Mouse (Mus musculus) heart, embryonic 14.5 days (tissue): ENCODE measurements around the gene 1600014C23Rik. TPM values are rescaled to one million over a fixed set of nuclear protein-coding genes. Genes with fewer than 3 reads are reported as not detected.

ENCODE experiments used
- ATAC-seq: fragments of 200-750 bp; cut with Nextera tagmentation; 2 replicates; pipeline ENCODE4 v1.8.0; 2017; ENCODE audit warnings: low read depth, moderate TSS enrichment; ENCODE audit not compliant: insufficient number of reproducible peaks, insufficient read depth, low FRiP score
- H3K27ac ChIP-seq, 2 experiments: fragments of 200-500 bp in 1 of 2; fragments of 300-500 bp in 1 of 2; sonication (generic) in 1 of 2; replicated peaks in 1 of 2; 2 replicates each; pipeline ENCODE4 v1.5.1; 2012 to 2014; ENCODE audit warnings: low read depth in 2 of 2, low read length in 2 of 2, control low read depth in 1 of 2, mild to moderate bottlenecking in 1 of 2, mixed read lengths in 1 of 2; ENCODE audit not compliant: control insufficient read depth in 1 of 2, insufficient read depth in 1 of 2
- H3K27me3 ChIP-seq: fragments of 300-500 bp; sonication (generic); 2 replicates; pipeline ENCODE4 v1.6.1; 2014; ENCODE audit warnings: mild to moderate bottlenecking, low read length, control low read depth; ENCODE audit not compliant: control insufficient read depth, insufficient read depth
- H3K36me3 ChIP-seq: fragments of 300-500 bp; sonication (generic); 2 replicates; pipeline ENCODE4 v1.6.1; 2014; ENCODE audit warnings: mild to moderate bottlenecking, control low read depth, low read length, mixed read lengths; ENCODE audit not compliant: control insufficient read depth, insufficient read depth
- H3K4me1 ChIP-seq, 2 experiments: fragments of 200-500 bp in 1 of 2; fragments of 300-500 bp in 1 of 2; sonication (generic) in 1 of 2; 2 replicates each; pipeline ENCODE4 v1.6.1; 2012 to 2014; ENCODE audit warnings: low read length in 2 of 2, control low read depth in 1 of 2, mixed read lengths in 1 of 2; ENCODE audit not compliant: control insufficient read depth in 2 of 2, insufficient read depth in 2 of 2
- H3K4me2 ChIP-seq: fragments of 300-500 bp; sonication (generic); 2 replicates; pipeline ENCODE4 v1.6.1; 2014; ENCODE audit warnings: mild to moderate bottlenecking, low read length
- H3K4me3 ChIP-seq, 2 experiments: fragments of 200-500 bp in 1 of 2; fragments of 300-500 bp in 1 of 2; sonication (generic) in 1 of 2; 2 replicates each; pipeline ENCODE4 v1.5.1; 2012 to 2014; ENCODE audit warnings: low read length in 2 of 2, mild to moderate bottlenecking in 2 of 2, control low read depth in 1 of 2, low read depth in 1 of 2, moderate library complexity in 1 of 2; ENCODE audit not compliant: control insufficient read depth in 1 of 2, insufficient read depth in 1 of 2
- H3K9ac ChIP-seq: fragments of 300-500 bp; sonication (generic); 2 replicates; pipeline ENCODE4 v1.6.1; 2014; ENCODE audit warnings: mild to moderate bottlenecking, low read length
- H3K9me3 ChIP-seq: fragments of 300-500 bp; sonication (generic); 2 replicates; pipeline ENCODE4 v1.6.1; 2016; ENCODE audit warnings: low read length, control low read depth; ENCODE audit not compliant: control insufficient read depth
- whole genome bisulfite sequencing: fragments of 180-500 bp; shearing (Covaris S2); extraction: QIAGEN DNeasy Blood & Tissue Kit; methylation state at CpG from one replicate; pipeline ENCODE4 v1.1.7; 2014; 5-methylcytosine and 5-hydroxymethylcytosine counted together
- polyA plus RNA-seq: library from polyadenylated mRNA; unstranded; fragments of >200 nt; fragmentation: Nextera tagmentation; extraction: Ambion mirVana; gene quantifications from 2 replicates; pipeline ENCODE4 v1.2.1, GENCODE M21; 2014

Gene 1600014C23Rik
- polyA plus RNA-seq, 1 experiment from 2014 or later = 1.0 TPM

DNA sequence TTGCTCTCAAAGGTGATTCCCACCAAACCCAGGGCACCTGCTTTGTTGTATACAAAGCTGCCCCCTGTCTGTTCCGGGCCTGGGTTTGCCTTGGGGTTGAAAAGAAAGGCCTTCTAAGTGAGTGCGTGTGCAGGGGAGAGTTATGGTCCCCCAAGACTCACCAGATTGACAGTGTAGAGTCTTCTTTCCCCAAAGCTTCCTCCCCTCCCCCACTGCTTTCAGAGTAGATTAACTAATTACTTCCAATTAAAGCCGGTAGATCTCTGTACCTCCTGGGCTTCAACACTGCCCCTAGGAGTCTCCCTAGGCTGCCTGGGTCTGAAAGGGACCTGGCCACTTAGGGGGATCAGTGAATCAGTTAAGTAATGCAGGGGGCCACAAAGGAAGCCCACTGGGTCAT lies 689 bp upstream of the 1600014C23Rik start:
- peak overlapping the region; percentile 64 for H3K4me2 ChIP-seq
- no peaks in the 10 kb centered on the region for H3K36me3 ChIP-seq
- H3K9ac ChIP-seq = peak overlapping the region; percentile 70
- peaks cover 44 to 48% of the 10 kb centered on the region in 2 experiments for H3K4me1 ChIP-seq
- no peaks in the 10 kb centered on the region for H3K9me3 ChIP-seq
- peak overlapping the region; percentile 28 to 92 for H3K27ac ChIP-seq
- 26% methylated on average over 3 of the region's 3 CpGs for WGBS
- no peaks in the 10 kb centered on the region; the same call in 1 of the 2 replicates for H3K27me3 ChIP-seq
- H3K4me3 ChIP-seq = no peak overlapping the region
- no peak for ATAC-seq

DNA sequence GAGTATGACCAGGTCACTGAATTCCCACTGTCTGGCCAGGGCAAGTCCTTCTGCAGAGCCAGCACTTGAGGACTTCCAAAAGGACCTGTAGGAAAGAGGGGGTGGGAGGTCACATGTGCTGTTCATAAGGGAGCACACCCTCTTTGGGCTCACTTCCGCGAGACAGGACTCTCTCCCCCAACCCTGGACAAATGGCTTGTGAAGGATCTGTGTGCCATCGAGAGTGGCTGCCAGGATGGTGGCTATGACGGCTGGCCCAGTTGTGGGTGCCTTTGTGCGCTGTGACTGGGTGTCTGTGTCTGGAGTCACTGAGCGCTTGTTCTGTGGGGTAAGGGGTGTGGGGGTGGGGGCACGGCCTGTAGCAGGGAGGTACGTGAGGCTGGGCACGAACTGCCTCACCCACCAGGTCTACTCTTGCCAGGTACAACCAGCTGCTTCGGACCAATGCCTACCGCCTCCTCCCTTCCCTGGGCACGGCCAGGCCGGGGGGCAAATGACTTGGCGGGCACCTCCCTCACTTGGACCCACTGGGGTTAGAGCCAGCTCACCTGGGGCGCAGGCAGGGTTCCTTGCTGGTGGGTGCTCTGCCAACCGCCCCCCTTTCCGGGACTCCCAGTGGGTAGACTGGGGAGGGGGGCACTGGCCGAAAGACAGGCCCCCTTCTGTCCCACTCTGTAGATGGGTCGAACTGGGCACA lies 458 bp downstream of the 1600014C23Rik start:
- no peak for ATAC-seq
- H3K4me2 ChIP-seq = peak overlapping the region; percentile 64
- peak overlapping the region; percentile 70 for H3K9ac ChIP-seq
- WGBS = 69% methylated on average over 18 of the region's 19 CpGs
- peak overlapping the region; percentile 37 to 92; a peak in 2 of 4 replicates for H3K27ac ChIP-seq
- H3K9me3 ChIP-seq = no peaks in the 10 kb centered on the region
- peaks cover 49 to 55% of the 10 kb centered on the region in 2 experiments for H3K4me1 ChIP-seq
- no peaks in the 10 kb centered on the region for H3K36me3 ChIP-seq
- H3K4me3 ChIP-seq = peak overlapping the region; percentile 33 to 35; a peak in 2 of 4 replicates
- no peaks in the 10 kb centered on the region; the same call in 1 of the 2 replicates for H3K27me3 ChIP-seq

DNA sequence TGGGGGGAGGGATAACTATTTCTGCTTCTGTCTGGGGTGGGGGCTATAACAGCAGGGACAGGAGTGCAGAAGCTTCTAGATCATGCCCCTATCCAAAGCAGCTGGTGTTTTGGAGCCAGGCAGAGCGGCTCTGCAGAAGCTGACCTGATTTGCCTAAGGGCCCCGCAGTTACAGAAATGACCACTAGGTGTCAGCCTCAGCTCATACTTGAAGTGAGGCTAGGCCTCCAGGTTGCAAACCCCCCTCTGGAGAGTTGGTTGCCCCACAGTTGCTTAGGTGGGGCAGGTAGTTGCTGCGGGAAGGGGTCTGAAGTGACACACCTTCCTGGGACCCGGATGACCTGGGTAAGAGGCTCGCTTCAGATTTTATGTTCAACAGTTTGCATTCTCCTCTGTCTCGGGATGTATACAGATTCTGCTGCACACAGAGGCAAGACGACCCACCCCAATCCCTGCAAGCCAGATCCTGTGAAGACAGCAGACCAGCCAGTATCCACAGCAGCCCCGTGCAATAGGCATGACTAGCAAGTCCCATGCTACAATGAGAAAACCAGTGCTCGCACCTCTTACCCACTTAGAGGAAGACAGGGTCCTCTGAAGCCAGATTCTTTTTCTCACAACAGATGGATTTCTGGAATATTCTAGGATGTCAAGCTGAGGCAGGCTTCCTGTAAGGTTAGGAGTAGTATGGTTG lies 2.3 kb downstream of the 1600014C23Rik start:
- Histone ChIP-seq H3K9ac (no peak overlapping the region), H3K36me3 (no peaks in the 10 kb centered on the region), H3K4me3 (no peak overlapping the region), H3K27ac (no peak overlapping the region), H3K4me2 (no peak overlapping the region), H3K9me3 (no peaks in the 10 kb centered on the region), H3K27me3 (no peaks in the 10 kb centered on the region; the same call in 1 of the 2 replicates), H3K4me1 (peaks cover 41 to 46% of the 10 kb centered on the region in 2 experiments)
- no peak for ATAC-seq
- WGBS = 26% methylated on average over 9 of the region's 9 CpGs

DNA sequence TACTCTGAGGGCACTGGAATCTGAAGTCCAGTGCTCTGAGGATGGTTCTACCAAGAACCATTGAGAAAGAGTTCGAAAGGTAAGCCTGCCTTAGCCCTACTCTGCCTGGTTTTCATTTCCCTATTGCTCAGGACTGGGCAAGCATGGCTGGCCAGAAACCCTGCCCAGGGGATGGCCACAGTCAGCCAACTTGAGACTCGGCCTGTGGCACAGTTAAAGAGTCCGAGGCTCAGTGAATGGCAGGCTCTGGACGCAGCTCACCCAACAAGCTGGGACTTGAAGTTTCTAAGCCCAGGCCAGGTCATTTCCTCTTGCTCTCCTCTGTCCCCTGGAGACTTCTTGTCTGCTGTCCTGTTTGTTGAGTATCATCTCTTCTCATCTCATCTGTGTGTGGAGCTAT lies 2.9 kb downstream of the 1600014C23Rik start:
- H3K27me3 ChIP-seq = no peaks in the 10 kb centered on the region; the same call in 1 of the 2 replicates
- no peaks in the 10 kb centered on the region for H3K36me3 ChIP-seq
- H3K4me2 ChIP-seq = no peak overlapping the region
- no peak overlapping the region for H3K4me3 ChIP-seq
- H3K27ac ChIP-seq = no peak overlapping the region
- peaks cover 35 to 41% of the 10 kb centered on the region in 2 experiments for H3K4me1 ChIP-seq
- no peaks in the 10 kb centered on the region for H3K9me3 ChIP-seq
- H3K9ac ChIP-seq = no peak overlapping the region
- ATAC-seq = no peak
- WGBS = 89% methylated on average over 4 of the region's 4 CpGs

DNA sequence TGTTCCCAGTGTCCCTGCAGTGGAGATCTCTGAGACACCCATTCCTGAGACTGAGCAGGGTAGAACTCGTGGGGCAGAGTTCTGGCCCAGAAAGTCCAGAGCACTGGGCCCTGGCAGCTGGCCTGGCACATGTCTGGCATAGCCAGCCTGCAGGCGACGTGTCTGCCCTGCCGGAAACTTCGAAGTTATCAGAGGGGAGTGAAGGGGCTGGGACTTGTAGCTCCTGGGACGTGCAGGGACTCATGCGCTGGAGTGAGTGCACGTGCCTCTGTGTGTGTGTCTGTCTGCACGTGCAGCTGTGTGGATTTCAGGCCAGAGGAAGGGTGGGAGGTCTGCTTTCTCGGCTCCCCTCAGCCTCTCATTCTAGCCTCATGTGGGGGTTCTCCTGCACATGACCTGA lies 4.3 kb downstream of the 1600014C23Rik start:
- H3K27ac ChIP-seq = peak overlapping the region in 1 of 2 experiments; percentile 64; a peak in 3 of 4 replicates
- WGBS = 10% methylated on average over 10 of the region's 10 CpGs
- ATAC-seq = peak; percentile 44; the same call in 1 of the 2 replicates

DNA sequence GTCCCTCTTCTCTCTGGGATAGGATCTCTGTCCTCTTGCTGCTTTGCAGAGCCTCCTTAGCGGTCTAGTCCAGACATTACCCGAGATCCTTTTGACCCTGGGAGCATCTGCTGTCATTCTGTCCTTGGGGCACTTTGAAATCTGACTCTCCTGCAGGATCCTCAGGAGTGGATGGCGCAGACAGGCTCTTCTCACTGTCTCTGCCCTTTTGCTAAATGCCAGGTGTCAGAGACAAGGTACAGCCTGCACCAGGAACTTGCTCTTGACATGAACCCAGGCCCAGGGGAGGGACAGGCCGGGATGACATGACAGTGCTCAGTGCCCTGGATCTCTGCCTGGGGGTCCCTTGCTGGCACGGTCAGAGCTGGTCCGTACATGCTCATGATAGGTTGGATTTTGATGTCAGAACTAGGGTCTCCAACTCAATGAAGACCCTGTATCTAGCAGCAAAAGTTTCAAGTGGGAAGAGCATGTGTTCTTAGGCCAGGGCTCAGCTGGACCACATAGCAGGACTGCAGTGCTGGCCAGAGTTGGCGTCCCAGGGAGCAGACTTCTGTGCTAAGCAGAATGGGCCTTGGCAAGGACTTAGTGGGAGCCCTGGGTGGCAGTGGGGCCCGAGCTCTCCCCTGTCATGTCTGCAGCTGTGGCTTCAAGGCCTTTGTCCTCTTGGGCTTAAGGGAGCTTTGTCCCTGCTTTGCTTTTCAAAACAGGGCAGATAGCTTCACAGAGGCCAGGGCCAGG lies 5.5 kb downstream of the 1600014C23Rik start:
- H3K4me2 ChIP-seq = no peak overlapping the region
- 72% methylated on average over 8 of the region's 8 CpGs for WGBS
- no peaks in the 10 kb centered on the region; the same call in 1 of the 2 replicates for H3K27me3 ChIP-seq
- no peak for ATAC-seq
- H3K27ac ChIP-seq = no peak overlapping the region
- no peak overlapping the region for H3K4me3 ChIP-seq
- no peaks in the 10 kb centered on the region for H3K9me3 ChIP-seq
- H3K9ac ChIP-seq = peak overlapping the region; percentile 50; the same call in 1 of the 2 replicates
- peaks cover 18 to 23% of the 10 kb centered on the region in 2 experiments for H3K4me1 ChIP-seq
- H3K36me3 ChIP-seq = no peaks in the 10 kb centered on the region

More for the DNA sequence above, 4.3 kb downstream of the 1600014C23Rik start:
- Histone ChIP-seq H3K4me1 (peaks cover 27 to 28% of the 10 kb centered on the region in 2 experiments), H3K9me3 (no peaks in the 10 kb centered on the region), H3K36me3 (no peaks in the 10 kb centered on the region), H3K4me2 (no peak overlapping the region), H3K27me3 (no peaks in the 10 kb centered on the region; the same call in 1 of the 2 replicates), H3K9ac (peak overlapping the region; percentile 50; the same call in 1 of the 2 replicates), H3K4me3 (no peak overlapping the region)

DNA sequence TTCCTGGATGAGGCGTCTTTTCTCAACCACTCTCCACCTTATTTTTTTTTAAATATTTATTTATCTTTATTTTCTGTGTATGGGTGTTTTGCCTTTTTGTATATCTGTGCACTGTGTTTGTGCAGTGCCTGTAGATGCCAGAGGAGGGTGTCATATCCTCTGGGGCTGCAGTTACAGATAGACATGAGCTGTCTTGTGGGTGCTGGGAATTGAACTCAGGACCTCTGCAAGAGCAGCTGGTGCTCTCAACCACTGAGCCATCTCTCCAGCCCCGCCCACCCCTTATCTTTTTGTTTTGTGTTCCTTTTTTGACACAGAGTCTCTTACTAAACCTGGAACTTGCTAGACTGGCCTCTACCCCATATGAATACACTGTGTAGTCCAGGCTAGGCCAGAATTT lies 6.2 kb downstream of the 1600014C23Rik start:
- 78% methylated on average over 2 of the region's 2 CpGs for WGBS

More for the DNA sequence above, 6.2 kb downstream of the 1600014C23Rik start:
- no peak overlapping the region for H3K4me3 ChIP-seq
- H3K4me1 ChIP-seq = peaks cover 15 to 21% of the 10 kb centered on the region in 2 experiments
- no peak overlapping the region for H3K27ac ChIP-seq
- H3K4me2 ChIP-seq = no peak overlapping the region
- H3K9me3 ChIP-seq = no peaks in the 10 kb centered on the region
- H3K36me3 ChIP-seq = no peaks in the 10 kb centered on the region
- no peaks in the 10 kb centered on the region; the same call in 1 of the 2 replicates for H3K27me3 ChIP-seq
- ATAC-seq = no peak
- no peak overlapping the region for H3K9ac ChIP-seq
